Mouse (Mus musculus): ENCODE measurements around the gene Kcnb1. TPM values are rescaled to one million over a fixed set of nuclear protein-coding genes. Genes with fewer than 3 reads are reported as not detected.

The Kcnb1 gene
- polyA plus RNA-seq, 1 experiment from 2014 or later = 1.0 TPM

DNA sequence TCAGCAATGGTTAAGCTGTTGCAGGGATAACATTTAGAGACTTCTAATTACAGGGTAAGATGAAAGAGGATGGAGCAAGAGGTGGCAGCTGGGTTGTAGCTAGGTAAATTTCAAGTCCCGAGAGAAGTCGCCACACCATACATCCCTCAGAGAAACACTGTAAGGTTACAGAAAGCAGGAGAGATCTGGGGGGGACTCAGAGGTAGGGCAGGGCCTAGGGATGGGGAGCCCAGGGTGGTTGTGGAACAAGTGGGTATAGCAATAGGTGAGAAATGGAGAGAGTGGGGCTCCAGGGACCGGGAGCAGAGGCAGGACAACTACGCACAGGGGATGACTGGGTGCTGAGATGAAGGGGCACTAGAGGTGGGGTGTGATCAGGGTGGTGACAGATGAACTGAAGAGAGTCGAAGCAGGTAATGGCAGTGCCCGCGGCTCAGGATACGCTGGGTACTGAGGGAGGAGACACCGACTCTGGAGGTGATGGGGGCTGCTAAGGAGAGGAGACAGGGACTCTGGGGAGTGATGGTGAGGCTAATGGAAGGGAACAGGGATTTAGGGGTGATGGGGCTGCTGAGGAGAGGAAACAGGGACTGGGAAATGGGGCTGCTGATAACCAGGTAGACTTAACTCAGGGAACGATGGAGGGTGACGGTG is 128.4 kb downstream of the Kcnb1 start:
- peak overlapping the region; percentile 81 for H3K4me2 ChIP-seq (replicated peaks)
- 17% methylated on average over 11 of the region's 11 CpGs for whole genome bisulfite sequencing
- H3K36me3 ChIP-seq = peaks cover 45% of the 10 kb centered on the region
- ATAC-seq (ENCODE audit: low FRiP score, low read depth) = no peak
- no peak overlapping the region for H3K27ac ChIP-seq
- no peaks in the 10 kb centered on the region for H3K9me3 ChIP-seq
- peaks cover 32% of the 10 kb centered on the region for H3K4me1 ChIP-seq
- H3K27me3 ChIP-seq = no peaks in the 10 kb centered on the region
- H3K4me3 ChIP-seq = peak overlapping the region; percentile 83
- peak overlapping the region; percentile 98 for H3K9ac ChIP-seq

DNA sequence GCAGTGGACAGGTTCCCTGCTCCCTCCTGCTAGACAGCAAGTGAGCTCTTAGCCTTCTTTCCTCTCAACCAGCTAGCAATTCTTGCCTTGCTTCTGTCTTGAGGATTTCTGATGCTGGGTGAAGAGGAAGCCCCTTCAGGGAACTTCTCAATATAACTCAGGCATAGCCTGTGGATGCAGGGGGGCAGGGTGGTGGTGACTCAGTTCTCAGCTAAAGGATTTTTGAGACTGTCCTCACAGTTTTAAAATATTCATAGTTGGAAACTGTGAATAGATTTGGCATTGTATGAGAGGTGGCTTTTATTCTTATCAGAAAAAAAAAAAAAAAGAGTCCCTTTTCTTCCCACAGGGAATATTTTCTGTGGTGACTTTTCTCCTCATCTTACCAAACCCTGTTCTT is 129.2 kb downstream of the Kcnb1 start:
- H3K4me2 ChIP-seq (replicated peaks) = 0 out of 2 replicates have a peak overlapping the region, but pooled peaks have one; percentile 0
- peaks cover 47% of the 10 kb centered on the region for H3K36me3 ChIP-seq
- ATAC-seq (ENCODE audit: low FRiP score, low read depth) = no peak
- H3K9ac ChIP-seq = peak overlapping the region; percentile 54
- peaks cover 29% of the 10 kb centered on the region for H3K4me1 ChIP-seq
- H3K27ac ChIP-seq = no peak overlapping the region
- no peaks in the 10 kb centered on the region for H3K9me3 ChIP-seq
- no peaks in the 10 kb centered on the region for H3K27me3 ChIP-seq
- H3K4me3 ChIP-seq = no peak overlapping the region

DNA sequence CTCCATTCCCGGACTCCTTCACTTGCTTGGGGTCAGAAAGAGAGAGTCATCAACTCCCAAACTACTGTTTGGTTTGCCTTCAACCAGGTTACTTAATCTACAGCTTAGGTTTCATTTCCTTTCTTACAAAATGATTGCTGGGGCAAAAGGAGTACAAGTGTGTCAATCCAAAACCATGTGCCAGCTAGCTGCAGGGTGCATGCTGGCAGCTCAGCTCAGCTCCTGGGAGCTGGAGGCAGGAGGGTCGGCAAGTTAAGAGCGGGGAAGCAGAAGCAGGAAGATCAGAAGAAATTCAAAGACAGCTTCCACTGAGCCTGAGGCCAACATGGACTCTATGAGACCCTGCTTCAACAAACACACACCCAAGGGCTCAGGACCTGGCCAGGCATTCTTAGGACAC is 129.6 kb downstream of the Kcnb1 start:
- Histone ChIP-seq H3K4me1 (peaks cover 25% of the 10 kb centered on the region), H3K4me2 (replicated peaks) (0 out of 2 replicates have a peak overlapping the region, but pooled peaks have one; percentile 0), H3K27ac (no peak overlapping the region), H3K9me3 (no peaks in the 10 kb centered on the region), H3K4me3 (no peak overlapping the region), H3K36me3 (peaks cover 47% of the 10 kb centered on the region), H3K9ac (peak overlapping the region; percentile 54), H3K27me3 (no peaks in the 10 kb centered on the region)
- 67% methylated on average over 3 of the region's 3 CpGs for WGBS
- no peak for ATAC-seq (ENCODE audit: low FRiP score, low read depth)

DNA sequence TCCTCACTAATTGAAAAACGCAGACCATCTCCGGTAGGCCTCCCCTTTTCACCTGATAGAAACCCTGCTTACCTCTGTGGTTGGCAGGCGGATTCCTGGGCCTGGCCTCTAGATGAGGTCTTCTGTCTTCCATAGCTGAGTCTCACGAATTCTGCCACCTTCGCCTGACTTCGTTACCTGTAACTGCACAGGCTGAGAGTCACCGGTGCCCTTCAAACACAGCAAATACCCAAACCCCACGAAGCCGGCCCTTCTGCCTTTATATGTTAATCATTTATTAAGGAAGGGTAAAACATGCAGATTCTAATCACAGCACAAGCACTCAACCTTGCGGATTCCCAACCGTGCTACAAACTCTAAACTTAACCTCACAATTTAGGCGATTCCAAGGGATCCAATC is 130.0 kb downstream of the Kcnb1 start:
- WGBS = 70% methylated on average over 12 of the region's 12 CpGs
- no peak for ATAC-seq (ENCODE audit: low FRiP score, low read depth)
- Histone ChIP-seq H3K27me3 (no peaks in the 10 kb centered on the region), H3K36me3 (peaks cover 47% of the 10 kb centered on the region), H3K4me2 (replicated peaks) (0 out of 2 replicates have a peak overlapping the region, but pooled peaks have one; percentile 0), H3K9ac (peak overlapping the region; percentile 48; the same call in 1 of the 2 replicates), H3K4me1 (peaks cover 21% of the 10 kb centered on the region), H3K27ac (no peak overlapping the region), H3K4me3 (no peak overlapping the region), H3K9me3 (no peaks in the 10 kb centered on the region)

DNA sequence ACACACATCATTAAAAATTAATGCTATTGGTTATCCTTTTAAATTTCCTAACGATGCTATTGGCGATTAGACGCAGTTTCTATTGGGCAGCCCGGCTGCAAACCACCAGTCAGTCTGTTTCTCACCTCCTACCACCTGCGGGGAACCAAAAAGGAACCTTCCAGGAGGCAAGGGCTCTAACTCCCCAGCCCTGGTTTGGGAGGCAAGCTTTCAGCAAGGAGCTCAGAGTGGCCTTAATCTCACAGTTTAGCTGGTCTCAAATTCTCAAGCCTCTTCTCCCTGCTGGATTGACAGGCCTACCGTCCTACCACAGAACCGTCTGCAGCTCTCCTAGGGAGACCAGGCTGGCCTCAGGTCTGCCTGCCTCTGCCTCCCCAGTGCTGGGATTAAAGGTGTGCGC is 130.4 kb downstream of the Kcnb1 start:
- Histone ChIP-seq H3K27ac (no peak overlapping the region), H3K36me3 (peaks cover 47% of the 10 kb centered on the region), H3K9ac (peak overlapping the region; percentile 48; the same call in 1 of the 2 replicates), H3K4me2 (replicated peaks) (no peak overlapping the region), H3K9me3 (no peaks in the 10 kb centered on the region), H3K4me1 (peaks cover 17% of the 10 kb centered on the region), H3K27me3 (no peaks in the 10 kb centered on the region), H3K4me3 (no peak overlapping the region)
- no peak for ATAC-seq (ENCODE audit: low FRiP score, low read depth)
- 49% methylated on average over 8 of the region's 8 CpGs for WGBS

DNA sequence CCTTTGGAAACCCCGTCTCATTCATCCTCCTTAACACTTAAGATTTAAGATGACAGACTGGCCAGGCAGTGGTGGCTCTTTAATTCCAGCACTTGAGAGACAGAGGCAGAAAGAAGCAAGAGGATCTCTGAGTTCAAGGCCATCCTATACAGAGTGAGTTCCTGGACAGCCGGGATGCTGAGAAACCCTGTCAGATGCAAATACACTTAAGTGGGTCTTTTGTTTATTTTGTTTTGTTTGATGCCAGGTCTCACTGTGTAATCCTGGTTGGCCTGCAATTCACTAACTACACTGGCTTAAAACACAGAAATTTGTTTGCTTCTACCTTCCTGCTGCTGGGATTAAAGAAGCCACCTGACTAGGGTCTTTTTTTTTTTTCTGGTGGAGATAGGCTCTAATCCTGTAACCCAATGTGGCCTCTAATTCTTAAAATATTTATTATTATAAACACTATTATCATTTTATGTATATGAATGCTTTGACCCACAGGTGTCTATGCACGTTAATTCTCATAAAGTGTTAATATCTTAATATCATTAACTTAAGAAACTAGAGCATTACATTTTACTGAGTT is 131.1 kb downstream of the Kcnb1 start:
- no peak overlapping the region for H3K4me2 ChIP-seq (replicated peaks)
- peaks cover 16% of the 10 kb centered on the region for H3K4me1 ChIP-seq
- ATAC-seq (ENCODE audit: low FRiP score, low read depth) = no peak
- no peak overlapping the region for H3K4me3 ChIP-seq
- H3K27ac ChIP-seq = no peak overlapping the region
- no peaks in the 10 kb centered on the region for H3K9me3 ChIP-seq
- H3K27me3 ChIP-seq = no peaks in the 10 kb centered on the region
- 43% methylated on average over 3 of the region's 3 CpGs for WGBS
- peaks cover 50% of the 10 kb centered on the region for H3K36me3 ChIP-seq
- H3K9ac ChIP-seq = no peak overlapping the region

DNA sequence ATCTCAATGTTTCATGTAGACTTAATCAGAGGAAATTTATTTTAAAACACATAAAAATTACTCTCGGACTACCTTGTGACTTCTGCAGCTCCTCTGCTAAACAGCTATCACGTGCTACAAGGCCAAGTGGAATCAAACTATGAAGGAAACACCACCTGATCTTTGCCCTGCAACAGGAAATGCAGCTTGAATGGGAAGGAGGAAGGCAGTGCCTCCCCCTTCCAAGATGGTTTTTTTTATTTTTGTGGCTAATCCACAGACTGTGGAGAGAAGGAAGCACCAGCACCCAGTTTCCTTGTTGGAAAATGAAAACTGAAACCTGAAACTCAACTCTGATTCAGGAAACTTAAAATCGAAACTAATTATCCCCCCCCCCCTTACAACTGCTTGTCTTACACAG is 131.8 kb downstream of the Kcnb1 start:
- Histone ChIP-seq H3K27me3 (no peaks in the 10 kb centered on the region), H3K9ac (no peak overlapping the region), H3K4me3 (no peak overlapping the region), H3K4me1 (peaks cover 16% of the 10 kb centered on the region), H3K4me2 (replicated peaks) (no peak overlapping the region), H3K36me3 (peaks cover 57% of the 10 kb centered on the region), H3K27ac (no peak overlapping the region), H3K9me3 (no peaks in the 10 kb centered on the region)
- 57% methylated on average over 3 of the region's 3 CpGs for WGBS
- ATAC-seq (ENCODE audit: low FRiP score, low read depth) = no peak

DNA sequence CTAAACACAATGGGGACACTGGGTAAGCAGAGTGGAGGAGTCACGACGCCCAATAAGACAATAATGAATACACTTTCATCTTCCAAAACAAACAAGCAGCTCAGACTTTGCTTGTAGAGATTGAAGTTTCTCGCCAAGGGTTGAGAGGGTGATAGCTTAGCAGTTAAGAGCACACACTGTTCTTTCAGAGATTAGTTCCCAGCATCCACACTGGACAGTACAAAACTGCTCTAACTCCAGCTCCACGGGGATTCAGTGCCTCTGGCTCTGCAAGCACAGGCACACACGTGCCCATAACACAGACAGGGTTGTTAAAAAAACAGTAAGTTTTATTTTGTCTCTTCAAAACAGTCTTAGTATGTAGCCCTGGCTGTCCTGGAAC is 133.0 kb downstream of the Kcnb1 start:
- Histone ChIP-seq H3K27ac (no peak overlapping the region), H3K9ac (no peak overlapping the region), H3K4me2 (replicated peaks) (no peak overlapping the region), H3K4me1 (peaks cover 15% of the 10 kb centered on the region), H3K36me3 (peaks cover 66% of the 10 kb centered on the region), H3K4me3 (no peak overlapping the region), H3K9me3 (no peaks in the 10 kb centered on the region), H3K27me3 (no peaks in the 10 kb centered on the region)
- ATAC-seq (ENCODE audit: low FRiP score, low read depth) = no peak
- 91% methylated on average over 5 of the region's 5 CpGs for WGBS

DNA sequence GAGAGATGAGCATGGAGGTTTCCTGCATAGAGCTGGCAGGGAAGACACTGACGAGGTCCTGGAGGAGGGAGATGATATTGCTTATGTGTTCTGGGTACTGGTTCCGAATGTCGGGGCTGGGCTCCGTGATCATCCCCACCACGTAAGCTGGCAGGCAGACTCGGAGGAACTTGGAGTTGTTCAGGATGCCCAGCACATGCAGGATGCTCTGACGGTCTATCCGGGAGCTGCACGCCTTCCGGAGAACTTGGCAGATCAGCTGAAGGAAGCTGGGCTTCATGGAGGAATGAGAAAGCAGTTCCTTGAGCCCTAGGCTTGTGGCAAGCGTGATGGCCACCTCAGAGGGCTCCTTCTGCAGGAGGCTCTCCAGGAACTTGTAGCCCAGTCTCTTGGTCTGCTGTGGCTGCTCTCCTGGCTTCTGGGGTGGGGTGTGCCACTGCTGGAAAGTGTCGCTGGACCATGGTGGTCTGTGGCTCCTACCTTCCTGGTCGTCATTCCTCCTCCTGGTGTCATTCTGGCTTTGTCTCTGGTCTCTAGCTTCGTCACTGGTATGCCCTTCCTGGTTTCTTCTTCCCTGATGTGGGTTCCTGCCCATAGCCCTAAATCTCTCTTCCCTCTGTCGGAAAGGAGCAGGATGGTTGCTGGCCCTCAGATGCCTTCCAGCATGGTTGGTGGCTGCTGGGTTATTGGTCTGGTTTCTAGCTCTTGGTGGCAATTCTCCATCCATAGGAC is 133.6 kb downstream of the Kcnb1 start:
- no peak for ATAC-seq (ENCODE audit: low FRiP score, low read depth)
- no peak overlapping the region for H3K4me2 ChIP-seq (replicated peaks)
- H3K9me3 ChIP-seq = no peaks in the 10 kb centered on the region
- H3K9ac ChIP-seq = no peak overlapping the region
- WGBS = 93% methylated on average over 15 of the region's 15 CpGs
- no peaks in the 10 kb centered on the region for H3K27me3 ChIP-seq
- no peak overlapping the region for H3K4me3 ChIP-seq
- peaks cover 9% of the 10 kb centered on the region for H3K4me1 ChIP-seq
- H3K36me3 ChIP-seq = peaks cover 71% of the 10 kb centered on the region
- no peak overlapping the region for H3K27ac ChIP-seq

DNA sequence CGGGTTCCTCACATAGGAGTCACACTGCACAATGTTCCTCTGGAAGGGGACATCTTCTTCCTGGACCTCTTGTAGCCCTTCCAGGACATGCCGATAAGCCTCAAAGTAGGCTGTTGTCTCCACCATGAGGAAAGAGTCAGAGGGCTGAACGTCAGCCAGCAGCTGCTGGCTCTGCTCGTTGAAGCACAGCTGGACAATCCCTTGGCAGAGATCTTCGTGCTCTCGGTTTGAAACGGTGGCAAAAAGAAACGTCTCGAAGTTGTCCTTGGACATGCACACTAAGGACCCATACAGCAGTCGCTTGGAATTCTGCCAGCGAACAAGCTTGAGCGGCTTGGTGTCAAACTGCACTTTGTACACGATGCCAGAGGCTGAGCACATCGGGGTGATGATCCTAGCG is 134.6 kb downstream of the Kcnb1 start:
- H3K4me3 ChIP-seq = no peak overlapping the region
- peaks cover under 1% of the 10 kb centered on the region; the same call in 1 of the 2 replicates for H3K4me1 ChIP-seq
- H3K36me3 ChIP-seq = peaks cover 79% of the 10 kb centered on the region
- no peaks in the 10 kb centered on the region for H3K9me3 ChIP-seq
- no peak overlapping the region for H3K27ac ChIP-seq
- no peak overlapping the region for H3K4me2 ChIP-seq (replicated peaks)
- H3K27me3 ChIP-seq = no peaks in the 10 kb centered on the region
- 93% methylated on average over 15 of the region's 15 CpGs for WGBS
- H3K9ac ChIP-seq = no peak overlapping the region; the same call in 1 of the 2 replicates
- ATAC-seq (ENCODE audit: low FRiP score, low read depth) = no peak

DNA sequence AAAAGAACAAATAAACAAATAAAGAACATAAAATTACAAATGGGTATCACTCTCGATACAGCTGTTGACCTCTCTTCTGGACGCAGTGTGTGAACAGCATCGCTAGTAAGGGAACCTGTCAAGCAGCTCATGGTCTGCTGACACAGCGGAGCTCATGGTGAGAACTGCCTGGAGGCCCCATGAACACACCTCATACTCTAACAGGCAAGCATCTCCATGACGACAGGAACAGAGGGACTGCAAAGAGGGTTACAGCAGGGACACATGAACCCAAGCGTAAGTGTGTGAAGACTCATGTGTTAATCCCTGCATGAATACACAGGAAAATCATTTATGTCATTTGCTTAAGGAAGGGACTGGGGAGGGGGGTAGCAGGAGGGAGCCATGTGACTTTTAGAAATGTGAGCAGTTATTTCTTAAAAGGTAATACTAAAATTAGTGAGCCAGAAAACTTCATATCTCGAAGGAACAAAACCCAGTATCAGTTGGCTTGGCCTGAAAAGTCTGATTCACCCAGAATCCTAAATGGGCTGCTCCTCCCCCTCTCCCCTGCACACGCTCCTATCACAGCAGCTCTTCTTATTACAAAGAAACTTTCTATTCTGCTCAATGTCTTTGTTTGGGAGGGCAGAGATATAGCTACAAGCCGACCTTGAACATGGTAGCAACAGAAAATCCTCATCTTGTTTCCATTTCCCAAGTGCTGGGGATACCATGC is 136.7 kb downstream of the Kcnb1 start:
- H3K27ac ChIP-seq = no peak overlapping the region
- no peak overlapping the region for H3K9ac ChIP-seq
- ATAC-seq (ENCODE audit: low FRiP score, low read depth) = no peak
- no peaks in the 10 kb centered on the region for H3K9me3 ChIP-seq
- no peak overlapping the region for H3K4me2 ChIP-seq (replicated peaks)
- no peaks in the 10 kb centered on the region for H3K27me3 ChIP-seq
- peaks cover 89% of the 10 kb centered on the region for H3K36me3 ChIP-seq
- no peaks in the 10 kb centered on the region for H3K4me1 ChIP-seq
- 83% methylated on average over 9 of the region's 9 CpGs for WGBS
- H3K4me3 ChIP-seq = no peak overlapping the region

Measured in limb, embryonic 13.5 days (tissue).